Mouse (Mus musculus) B cell, adult 67 days (primary cell): ENCODE data around the gene Gpr33. TPM values are rescaled to one million over a fixed set of nuclear protein-coding genes. Genes with fewer than 3 reads are reported as not detected.

Experiments
- total RNA-seq, 2 experiments: library from RNA; stranded (reverse); gene quantifications; 4 replicates each; pipeline ENCODE4 v1.2.4; 2023

The Gpr33 gene
- not detected for total RNA-seq

DNA sequence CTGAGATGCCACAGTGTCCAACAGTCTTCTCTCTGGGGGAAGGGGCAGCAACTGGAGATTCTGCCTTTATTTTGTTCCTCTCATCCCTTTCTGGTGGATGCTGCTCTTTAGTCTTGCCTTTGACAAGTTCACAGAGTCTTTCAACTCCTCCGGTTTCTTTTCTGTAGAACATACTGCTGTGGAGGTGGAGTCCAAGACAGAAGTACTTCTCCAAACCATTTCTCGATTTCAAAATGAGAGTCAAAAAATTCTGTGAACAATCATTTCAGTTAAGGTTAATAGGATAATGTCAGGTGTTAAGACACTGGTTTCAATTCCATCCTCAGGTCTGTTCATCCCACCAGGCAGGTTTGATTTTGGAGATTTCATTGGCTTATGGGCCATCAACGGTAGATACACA, at the start of gene Gpr33:
TSS of gene Gpr33 (minus strand) at position 101 of the 400 bp plus-strand sequence.

DNA sequence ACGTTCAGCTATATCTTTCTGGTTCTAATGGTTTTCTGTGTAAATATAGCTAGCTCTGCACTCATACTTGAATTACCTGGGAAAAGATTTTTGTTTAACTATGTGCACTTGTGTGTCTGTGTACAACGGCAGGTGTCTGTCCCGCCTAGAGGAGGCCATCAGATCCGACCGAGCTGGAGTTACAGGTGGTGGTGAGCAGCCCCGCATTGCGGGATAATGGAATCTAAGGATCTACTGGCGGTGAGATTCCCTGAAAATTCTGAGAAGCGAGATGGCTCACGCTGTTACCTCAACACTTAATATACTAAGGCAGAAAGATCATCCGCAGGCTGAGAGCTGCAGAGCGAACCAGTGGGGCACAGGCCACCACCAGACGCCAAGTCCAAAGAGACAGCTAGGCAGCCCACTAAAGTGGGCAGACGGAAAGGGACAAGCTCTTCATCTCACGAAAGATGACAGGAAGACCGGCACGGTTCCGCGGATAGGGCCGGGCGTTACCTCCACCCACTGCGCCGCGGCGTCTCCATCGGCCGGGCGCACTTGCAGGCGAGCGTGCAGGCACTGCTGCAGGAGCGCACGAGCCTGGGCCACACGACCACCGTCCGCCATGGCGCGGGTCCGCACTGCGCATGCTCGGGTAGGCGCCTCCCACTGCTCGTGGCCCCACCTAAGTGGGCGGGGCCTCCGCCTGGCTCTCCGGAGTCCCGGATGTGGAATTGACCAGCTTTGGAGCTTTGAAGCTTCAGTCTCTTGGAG, 21.8 kb downstream of the Gpr33 start, which contains the start of gene Dtd2:
TSS of gene Dtd2 (minus strand) at position 625 of the 756 bp plus-strand sequence.

Other genes starting within 250 kb of the Gpr33 start
- 100 to 1,000 TPM; 122 to 129 TPM for gene Hectd1, start 198.5 kb downstream of the Gpr33 start, total RNA-seq
- gene Heatr5a, start 56.7 kb downstream of the Gpr33 start, total RNA-seq: 10 to 100 TPM; 15.7 to 21.2 TPM
- 1 to 10 TPM; 4.4 to 5.9 TPM for gene Dtd2, start 21.6 kb downstream of the Gpr33 start, total RNA-seq
- 1 to 10 TPM; 4.7 to 7.3 TPM for gene Nubpl, start 69.7 kb upstream of the Gpr33 start, total RNA-seq